Mouse (Mus musculus): ENCODE data around the gene Mex3d.

DNA sequence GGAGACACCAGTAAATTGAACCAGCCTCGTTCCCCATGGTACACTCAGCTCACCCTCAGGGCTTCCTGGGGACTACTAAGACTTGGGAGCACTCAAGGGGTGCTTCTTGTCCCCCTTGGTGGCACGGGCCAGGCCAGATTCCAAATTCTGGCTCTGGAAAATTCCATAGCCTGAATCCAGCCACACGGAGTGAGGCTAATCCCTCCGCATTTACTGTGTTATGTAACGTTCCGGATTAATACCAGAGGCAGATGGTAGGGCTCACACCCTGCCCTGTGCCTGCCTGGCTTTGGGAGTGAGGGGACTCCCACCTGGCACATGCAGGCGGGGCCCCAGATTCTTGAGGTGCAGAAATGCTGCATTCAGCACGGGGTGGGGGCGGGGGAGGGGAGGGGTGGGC, 32.0 kb downstream of the Mex3d start:
- TF ChIP-seq FLI1 (IDR thresholded peaks at IDR 0.05; ENCODE audit: low read length) = no peak
- TF ChIP-seq GATA1 (IDR thresholded peaks at IDR 0.05; ENCODE audit: borderline replicate concordance, low read length) = no peak
